Mouse (Mus musculus) kidney, postnatal 4 days (tissue): ENCODE data around the gene Gast.

Experiments
- DNase-seq, 2 experiments: peaks; one replicate each; pipeline ENCODE4 v3.0.0; 2021; ENCODE audit warnings: mixed read lengths in 2 of 2

The Gast gene

DNA sequence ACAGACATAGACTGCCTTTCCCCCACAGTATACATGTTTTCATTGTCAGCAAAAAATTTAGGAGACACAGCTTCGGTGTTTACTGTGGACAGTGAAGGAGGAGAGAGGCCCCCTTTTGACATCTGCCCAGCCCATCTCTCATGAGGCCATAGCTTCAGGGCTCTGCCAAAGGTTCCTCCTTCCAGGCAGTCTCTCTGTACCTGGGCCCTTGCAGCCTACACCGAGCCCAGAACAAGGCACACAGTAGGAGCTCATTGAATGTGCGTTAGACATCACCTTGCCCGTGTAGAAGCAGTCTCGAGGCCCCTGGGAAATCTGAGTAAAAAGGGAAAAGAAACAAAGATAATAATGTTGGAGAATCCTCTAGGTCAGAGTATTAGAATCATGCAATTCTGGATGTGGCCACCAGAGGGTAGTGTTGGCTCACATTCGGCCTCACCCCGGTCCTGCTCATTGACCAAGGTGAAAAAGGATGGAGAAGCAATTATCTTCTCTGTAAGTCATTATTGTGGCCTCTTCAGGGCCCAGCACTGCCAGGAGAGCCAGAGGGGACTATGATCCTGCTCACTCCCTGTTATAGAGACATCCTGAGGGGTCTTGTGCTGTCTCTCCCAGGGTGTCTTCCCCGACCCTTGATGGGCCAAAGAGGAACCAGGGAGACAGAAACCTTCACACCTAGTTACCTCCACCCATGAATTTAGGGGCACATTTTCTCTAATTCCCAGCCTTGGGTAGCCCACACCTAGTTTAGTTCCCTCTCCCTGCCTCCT, 28.2 kb downstream of the Gast start:
- peak; percentile 84 to 85 for DNase-seq

DNA sequence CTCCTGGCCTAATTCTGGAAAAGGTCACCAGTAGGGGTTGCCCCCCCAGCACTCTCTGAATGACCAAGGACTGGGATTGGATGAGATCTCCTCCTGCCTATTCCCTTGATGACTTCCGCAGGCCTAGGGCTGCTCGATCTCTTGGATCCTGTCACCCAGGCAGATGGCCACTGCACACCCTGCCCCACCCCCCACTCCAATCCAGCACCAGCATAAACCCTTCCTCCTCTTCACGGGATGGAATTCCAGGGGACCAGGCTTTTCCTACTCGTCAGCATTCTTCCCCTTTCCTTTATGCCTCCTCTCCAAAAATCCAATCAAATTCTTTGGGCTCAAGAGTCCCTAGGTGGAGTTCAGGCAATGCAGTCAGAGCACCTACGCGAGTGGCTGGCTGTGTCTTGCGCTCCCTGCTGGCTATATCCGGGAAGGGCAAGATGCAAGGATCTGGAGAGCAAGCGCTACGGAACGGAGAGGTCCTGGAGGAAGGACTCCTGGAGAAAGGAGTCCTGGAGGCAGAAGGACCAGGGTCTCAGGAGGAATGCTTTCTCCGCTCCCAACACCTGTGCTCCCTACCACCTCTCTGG, 28.9 kb downstream of the Gast start:
- peak; percentile 87 to 89 for DNase-seq

DNA sequence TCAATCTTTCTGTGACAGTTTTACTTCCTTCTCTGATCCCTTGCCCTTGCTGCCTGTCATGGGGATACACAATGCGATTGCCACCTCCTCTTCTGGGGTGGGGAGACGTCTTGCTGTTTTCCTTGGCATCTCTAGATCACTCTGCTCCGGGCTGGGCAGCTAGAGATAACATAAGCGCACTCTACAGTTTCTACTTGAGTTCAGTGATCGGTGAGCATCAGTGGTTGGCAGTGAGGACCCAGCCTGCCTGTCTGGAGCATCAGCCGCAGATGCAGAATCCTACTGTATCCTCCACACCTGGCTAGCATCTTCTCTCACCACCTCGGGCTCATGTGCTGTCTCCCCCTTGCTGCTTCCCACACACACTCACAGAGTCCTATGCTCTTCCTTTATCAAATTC, 34.9 kb downstream of the Gast start:
- DNase-seq: no peak

DNA sequence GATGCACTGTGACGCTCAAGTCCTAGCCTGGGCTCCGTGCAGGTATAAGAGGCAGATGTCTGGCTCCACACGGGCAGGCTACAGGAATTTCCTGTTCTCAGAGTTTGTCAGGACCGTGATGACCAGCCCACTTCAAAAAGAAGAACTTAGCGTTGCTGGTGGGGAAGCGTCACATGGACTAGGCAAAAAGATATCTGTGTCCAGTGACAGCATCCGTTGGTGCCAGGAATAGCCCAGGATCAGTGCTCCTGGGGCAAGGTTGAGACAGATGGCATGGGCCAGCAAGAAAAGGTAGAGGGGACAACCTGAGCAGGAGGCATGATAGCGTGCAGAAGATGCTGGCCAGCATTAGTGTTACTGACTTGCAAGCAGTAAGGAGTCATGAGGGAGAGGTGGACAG, 35.6 kb downstream of the Gast start:
- no peak for DNase-seq

DNA sequence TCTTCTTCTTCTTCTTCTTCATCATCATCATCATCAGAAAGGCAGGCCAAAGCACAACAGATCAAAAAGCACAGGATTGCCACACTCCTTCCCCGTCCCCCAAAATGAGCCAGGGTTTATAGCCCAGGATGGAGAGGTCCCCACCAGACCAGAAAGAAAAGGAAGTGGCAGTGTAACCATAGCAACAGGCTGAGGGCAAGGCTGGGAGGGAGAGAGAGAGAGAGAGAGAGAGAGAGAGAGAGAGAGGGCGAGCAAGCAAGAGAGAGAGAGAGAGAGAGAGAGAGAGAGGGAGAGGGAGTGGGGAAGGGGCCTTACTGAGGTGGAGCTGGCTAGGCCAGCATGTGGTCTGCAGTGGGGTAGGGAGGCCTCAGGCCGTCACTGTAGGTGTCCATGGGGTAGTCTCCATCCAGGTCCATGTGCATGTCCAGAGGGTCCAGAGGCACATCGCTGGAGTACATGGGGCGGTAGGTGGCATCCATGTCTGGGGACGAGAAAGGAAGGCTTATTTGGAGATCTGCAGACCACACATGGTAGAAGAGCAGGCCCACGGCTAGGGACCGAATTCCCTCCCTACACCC, 37.9 kb downstream of the Gast start:
- no peak for DNase-seq

DNA sequence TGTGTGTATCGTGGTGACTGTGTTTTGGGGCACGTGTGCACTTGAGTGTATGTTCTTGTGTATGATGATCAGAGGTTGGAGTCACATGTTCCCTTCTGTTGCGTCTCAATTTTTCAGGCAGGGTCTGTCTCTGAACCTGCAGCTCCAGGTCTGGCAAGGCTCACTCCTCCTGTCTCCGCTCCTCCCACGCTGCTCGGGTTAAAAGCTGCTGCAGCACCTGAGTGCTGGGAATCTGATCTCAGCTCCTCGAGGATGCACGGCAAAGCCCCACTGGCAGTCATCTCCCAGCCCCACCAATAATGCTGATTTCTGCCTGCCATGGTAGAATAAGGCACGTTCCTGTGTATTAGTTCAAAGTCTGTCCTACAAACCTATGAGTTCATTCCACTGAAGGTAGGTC, 40.9 kb downstream of the Gast start:
- DNase-seq: no peak

DNA sequence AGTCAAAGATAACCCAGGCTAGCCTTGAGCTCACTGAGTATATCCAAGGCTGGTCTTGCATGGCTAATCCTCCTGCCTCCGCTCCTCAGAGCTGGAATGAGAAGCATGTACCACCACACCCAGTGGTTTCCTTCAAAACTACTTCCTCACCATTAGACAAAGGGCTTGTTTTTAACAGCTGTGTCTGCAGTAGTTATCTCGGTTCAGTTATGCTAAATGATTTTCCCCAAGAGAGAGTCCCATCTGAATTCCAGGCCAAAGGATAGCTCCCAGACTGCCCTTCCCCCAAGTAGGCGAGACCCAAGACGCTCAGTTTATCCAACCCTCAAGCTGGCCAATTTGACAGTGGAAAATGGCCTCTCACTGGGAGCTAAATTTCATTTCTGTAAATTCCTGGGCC, 41.8 kb downstream of the Gast start:
- DNase-seq: no peak

DNA sequence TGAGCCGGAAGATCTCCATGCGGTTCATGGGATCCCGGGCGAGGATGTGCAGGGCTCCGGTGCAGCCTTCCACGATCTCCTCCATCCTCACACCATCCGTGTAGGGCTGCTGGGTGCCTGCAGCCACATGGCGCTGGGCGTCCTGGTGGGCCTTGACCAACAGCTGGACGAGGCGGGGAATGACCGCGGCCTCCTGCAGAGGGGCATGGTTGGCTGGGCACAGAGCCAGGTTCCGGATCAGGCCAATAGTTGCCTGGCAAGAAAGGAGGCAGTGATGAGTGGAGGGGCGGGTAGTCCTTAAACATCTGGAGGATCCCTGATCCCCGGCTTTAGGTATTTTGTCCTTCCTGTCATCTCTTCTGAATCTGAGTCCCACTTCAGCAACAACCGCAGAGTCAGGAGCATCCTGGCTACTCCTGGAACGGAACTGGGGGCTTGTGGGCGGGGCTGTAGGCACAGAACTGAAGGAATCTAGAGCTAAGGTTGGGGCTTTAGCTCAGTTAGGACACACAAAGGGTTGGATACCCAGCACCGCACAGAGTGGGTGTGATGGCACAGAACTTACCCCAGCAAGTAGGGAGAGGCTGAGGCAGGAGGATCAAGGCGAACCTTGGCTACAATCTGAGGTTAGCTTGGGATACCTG, 42.7 kb downstream of the Gast start:
- DNase-seq: peak in 1 of 2 experiments; percentile 48

DNA sequence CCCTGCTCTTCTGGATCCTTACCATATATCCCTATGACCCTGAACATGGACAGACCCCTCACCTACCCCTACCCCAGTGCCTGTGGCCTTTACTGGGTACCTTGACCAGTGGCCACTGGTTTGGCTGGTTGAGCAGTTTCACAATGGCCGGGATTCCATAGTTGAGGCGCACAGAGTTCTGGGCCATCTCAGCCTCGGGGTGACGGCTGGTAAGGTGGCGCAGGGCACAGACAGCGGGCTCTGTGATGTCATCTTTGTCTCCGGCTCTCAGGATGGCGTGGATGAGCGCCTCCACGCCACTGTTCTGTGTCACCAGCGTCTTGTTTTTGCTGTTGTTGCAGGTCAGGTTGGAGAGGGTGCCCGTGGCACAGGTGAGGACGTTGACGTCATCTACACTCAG, 43.8 kb downstream of the Gast start:
- DNase-seq: no peak

DNA sequence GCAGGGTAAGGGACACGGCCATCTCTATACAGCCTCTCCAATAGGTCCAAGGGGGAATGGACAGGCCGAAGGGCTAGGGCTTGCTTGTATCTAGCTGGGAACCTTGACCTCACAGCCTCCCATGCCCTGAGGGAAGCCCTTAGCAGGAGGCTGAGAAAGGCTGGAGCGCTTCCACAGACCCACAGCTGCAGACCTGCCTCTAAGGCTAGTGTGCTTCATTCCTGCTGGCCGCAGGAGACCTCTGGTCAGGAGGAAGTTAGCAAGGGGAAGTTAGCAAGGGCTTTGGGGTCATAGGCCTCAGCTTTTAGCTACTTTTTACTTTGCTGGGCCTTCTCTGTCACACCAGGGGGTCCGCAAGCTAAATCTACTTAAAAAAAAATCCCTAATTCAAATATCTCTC, 44.2 kb downstream of the Gast start:
- DNase-seq: no peak

DNA sequence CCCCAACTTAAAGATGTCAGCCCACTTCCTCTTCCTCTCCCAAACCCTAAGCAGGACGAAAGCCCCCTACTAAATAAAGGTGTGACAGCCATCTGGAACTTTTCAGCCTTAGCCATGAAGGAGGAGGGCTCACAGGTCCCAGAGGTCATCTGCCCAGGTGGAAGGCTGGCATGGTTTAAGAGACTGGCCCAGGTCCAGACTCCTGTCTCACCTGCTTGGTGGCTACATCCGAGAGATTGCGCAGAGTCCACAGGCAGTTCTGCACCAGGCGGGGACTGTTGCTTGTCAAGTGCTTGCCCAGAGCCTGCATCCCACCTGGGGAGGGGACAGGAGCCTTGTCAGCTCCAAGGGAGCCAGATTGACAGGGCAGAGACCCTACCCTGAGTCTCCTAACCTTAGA, 45.1 kb downstream of the Gast start:
- no peak for DNase-seq

DNA sequence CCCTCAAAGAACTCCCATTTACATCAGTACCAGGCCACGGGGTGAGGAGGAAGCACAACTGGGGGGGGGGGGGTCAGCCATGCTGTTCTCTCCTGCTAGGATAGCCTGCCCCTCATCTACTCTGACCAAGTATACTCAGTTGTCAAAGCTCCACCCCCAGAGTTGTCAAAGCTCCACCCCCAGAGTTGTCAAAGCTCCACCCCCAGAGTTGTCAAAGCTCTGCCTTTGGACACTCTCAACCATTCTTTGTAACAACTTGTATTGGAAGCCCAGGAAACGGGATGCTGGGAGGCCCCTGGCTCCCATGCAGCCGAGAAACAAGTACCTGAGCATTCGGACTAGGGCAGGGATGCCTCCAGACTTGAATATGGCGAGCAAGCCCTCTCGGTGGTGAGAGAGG, 48.5 kb downstream of the Gast start:
- no peak for DNase-seq

DNA sequence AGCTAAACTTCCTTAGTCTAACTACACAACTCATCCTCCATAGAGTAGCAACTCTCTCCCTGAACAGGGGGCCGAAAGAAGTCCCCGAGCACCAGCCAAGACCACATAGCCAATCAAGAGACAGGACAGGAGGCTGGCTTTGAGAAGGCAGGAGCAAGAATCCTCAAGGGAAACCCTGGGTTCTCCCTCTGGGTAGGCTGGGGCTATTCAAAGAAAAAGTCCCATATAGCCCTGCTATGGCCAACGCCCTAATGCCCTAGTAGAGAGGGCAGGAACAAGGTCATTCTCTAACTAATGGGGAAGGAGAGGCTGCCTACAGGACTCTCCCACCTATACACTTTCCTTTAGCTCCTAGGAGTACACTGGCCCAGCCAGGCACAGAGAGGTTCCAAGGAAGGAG, 50.8 kb downstream of the Gast start:
- no peak for DNase-seq

DNA sequence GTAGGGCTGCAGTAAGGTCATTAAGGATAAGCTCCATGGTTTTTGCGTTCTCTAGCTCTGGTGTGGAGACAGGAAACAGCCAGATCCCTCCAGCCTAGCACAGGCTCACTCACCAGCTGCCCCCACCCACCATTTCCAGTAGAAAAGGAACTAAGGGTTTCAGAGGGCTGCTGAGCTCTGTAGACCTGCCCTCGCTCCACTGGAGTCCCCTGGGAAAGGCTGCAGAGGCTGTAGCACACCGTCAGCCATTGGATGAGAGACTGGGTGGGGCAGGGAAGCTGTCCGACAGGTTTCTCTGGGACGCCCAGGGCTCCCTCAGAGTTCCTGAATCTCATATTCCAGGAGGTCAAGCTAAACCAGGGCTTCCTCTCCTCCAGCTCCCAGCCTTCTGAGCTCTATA, 52.4 kb downstream of the Gast start:
- DNase-seq: peak; percentile 59 to 73
